Mouse (Mus musculus) E14TG2a.4 (cell line): ENCODE measurements around the gene Crhr2.

Experiments used
- CTCF ChIP-seq: conservative IDR thresholded peaks from 2 replicates; pipeline ENCODE4 v1.5.1; 2014; ENCODE audit warnings: low read length
- NANOG ChIP-seq: IDR thresholded peaks from 2 replicates; pipeline ENCODE4 v1.6.1; 2014; ENCODE audit warnings: borderline replicate concordance, low read length, mixed read lengths
- POU5F1 ChIP-seq: IDR thresholded peaks from 2 replicates; pipeline ENCODE4 v1.6.1; 2014; ENCODE audit warnings: low read length, borderline replicate concordance

GRCm38 (mm10) chr6:55045326-55045725, 87.5 kb downstream of the Crhr2 start:
- TF ChIP-seq CTCF (no peak), NANOG (no peak), POU5F1 (no peak)
